Mouse (Mus musculus) kidney, postnatal 0 days (tissue): ENCODE results near the gene Ddx50. TPM values are rescaled to one million over a fixed set of nuclear protein-coding genes. Genes with fewer than 3 reads are reported as not detected.
"Not testable (repeated sequence)": the region's sequence is repeated elsewhere in the genome, so short reads cannot be mapped to it uniquely, and the experiment has no call there.

ENCODE experiments used
- ATAC-seq: fragments of 200-750 bp; cut with Nextera tagmentation; replicated peaks from 2 replicates; pipeline ENCODE4 v1.8.0; 2017; ENCODE audit warnings: low read depth, moderate number of reproducible peaks, moderate TSS enrichment, moderate library complexity; ENCODE audit not compliant: low FRiP score
- DNase-seq: peaks from one replicate; pipeline ENCODE4 v3.0.0-alpha.2; 2016; ENCODE audit warnings: low spot score
- H3K27ac ChIP-seq: fragments of 300-500 bp; sonication (generic); 2 replicates; pipeline ENCODE4 v1.5.1; 2014; ENCODE audit warnings: mild to moderate bottlenecking
- H3K27me3 ChIP-seq: fragments of 300-500 bp; sonication (generic); 2 replicates; pipeline ENCODE4 v1.6.1; 2014; ENCODE audit warnings: low read length, mixed read lengths; ENCODE audit not compliant: insufficient read depth
- H3K36me3 ChIP-seq: fragments of 300-500 bp; sonication (generic); 2 replicates; pipeline ENCODE4 v1.6.1; 2014; ENCODE audit warnings: low read length, mixed read lengths; ENCODE audit not compliant: insufficient read depth
- H3K4me1 ChIP-seq: fragments of 300-500 bp; sonication (generic); replicated peaks from 2 replicates; pipeline ENCODE4 v1.6.1; 2014; ENCODE audit warnings: antibody characterized with exemption, low read length, mixed read lengths; ENCODE audit not compliant: insufficient read depth
- H3K4me2 ChIP-seq: fragments of 300-500 bp; sonication (generic); 2 replicates; pipeline ENCODE4 v1.6.1; 2014; ENCODE audit warnings: mild to moderate bottlenecking, low read length, moderate library complexity, mixed read lengths
- H3K4me3 ChIP-seq: fragments of 300-500 bp; sonication (generic); replicated peaks from 2 replicates; pipeline ENCODE4 v1.5.1; 2014; ENCODE audit warnings: low read depth, low read length
- H3K9ac ChIP-seq: fragments of 300-500 bp; sonication (generic); 2 replicates; pipeline ENCODE4 v1.6.1; 2014; ENCODE audit warnings: low read depth, low read length
- H3K9me3 ChIP-seq: fragments of 300-500 bp; sonication (generic); replicated peaks from 2 replicates; pipeline ENCODE4 v1.6.1; 2016; ENCODE audit warnings: low read length, inconsistent platforms, mixed read lengths
- CTCF ChIP-seq: IDR thresholded peaks from 2 replicates; pipeline ENCODE4 v1.5.1; 2016; ENCODE audit warnings: antibody characterized with exemption, low read depth, mild to moderate bottlenecking, moderate library complexity
- WGBS: fragments of 180-500 bp; shearing (Covaris S2); extraction: QIAGEN DNeasy Blood & Tissue Kit; methylation state at CpG from one replicate; pipeline ENCODE4 v1.1.7; 2014; 5-methylcytosine and 5-hydroxymethylcytosine counted together
- polyA plus RNA-seq: library from polyadenylated mRNA; unstranded; fragments of >200 nt; fragmentation: Nextera tagmentation; extraction: Ambion mirVana; gene quantifications from 2 replicates; pipeline ENCODE4 v1.2.1, GENCODE M21; 2015

The Ddx50 gene
- polyA plus RNA-seq, 1 experiment from 2014 or later, result 107 TPM

DNA sequence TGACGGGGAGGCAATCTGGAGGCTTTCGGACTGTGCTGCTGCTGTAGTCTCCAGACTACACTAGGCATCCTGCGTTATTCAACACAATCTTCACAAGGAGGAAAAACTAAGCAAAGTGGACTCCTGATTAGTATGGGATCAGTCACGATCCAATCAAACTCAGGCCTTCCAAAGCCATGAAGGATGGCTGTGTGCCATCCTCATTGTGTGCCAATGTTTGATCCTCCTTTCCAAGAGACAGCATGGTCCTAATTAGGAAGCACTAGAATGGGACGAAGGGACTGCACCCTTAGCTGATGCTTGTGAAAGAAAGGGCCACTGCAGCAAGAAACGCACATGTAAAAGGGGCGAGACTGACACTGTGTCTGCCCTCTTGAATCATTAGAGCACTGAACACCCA, 58.5 kb downstream of the Ddx50 start:
- Histone ChIP-seq H3K9ac (no peak overlapping the region), H3K9me3 (no peaks in the 10 kb centered on the region), H3K27ac (no peak overlapping the region), H3K4me1 (no peaks in the 10 kb centered on the region), H3K4me2 (no peak overlapping the region), H3K36me3 (peaks cover 50% of the 10 kb centered on the region), H3K4me3 (no peak overlapping the region), H3K27me3 (no peaks in the 10 kb centered on the region)
- DNase-seq (no peak), ATAC-seq (no peak)
- TF ChIP-seq CTCF, result no peak
- WGBS, result 90% methylated on average over 7 of the region's 7 CpGs

- Histone ChIP-seq H3K4me2 (no peak overlapping the region), H3K9ac (no peak overlapping the region), H3K9me3 (no peaks in the 10 kb centered on the region), H3K27me3 (no peaks in the 10 kb centered on the region), H3K4me1 (no peaks in the 10 kb centered on the region), H3K4me3 (no peak overlapping the region), H3K27ac (no peak overlapping the region), H3K36me3 (peaks cover 63% of the 10 kb centered on the region)
- 33% methylated on average over 6 of the region's 6 CpGs for WGBS
- ATAC-seq, result no peak; the same call in 1 of the 2 replicates
- TF ChIP-seq CTCF, result peak; percentile 98
- DNase-seq, result peak; percentile 96
These were observed 60.8 kb downstream of the Ddx50 start for GRCm38 (mm10) chr10:62590200-62590599.

GRCm38 (mm10) chr10:62588616-62589015, 62.4 kb downstream of the Ddx50 start:
- no peak for TF ChIP-seq CTCF
- Histone ChIP-seq H3K27ac (no peak overlapping the region), H3K9ac (no peak overlapping the region), H3K36me3 (peaks cover 68% of the 10 kb centered on the region), H3K9me3 (no peaks in the 10 kb centered on the region), H3K27me3 (no peaks in the 10 kb centered on the region), H3K4me2 (no peak overlapping the region), H3K4me3 (no peak overlapping the region), H3K4me1 (no peaks in the 10 kb centered on the region)
- no peak for DNase-seq
- 54% methylated on average over 4 of the region's 4 CpGs for WGBS
- ATAC-seq, result no peak

- H3K9ac ChIP-seq, result no peak overlapping the region
- H3K9me3 ChIP-seq, result no peaks in the 10 kb centered on the region
- DNase-seq (no peak), ATAC-seq (no peak)
- TF ChIP-seq CTCF, result no peak
- no peaks in the 10 kb centered on the region for H3K27me3 ChIP-seq
- H3K4me1 ChIP-seq, result no peaks in the 10 kb centered on the region
- no peak overlapping the region for H3K4me2 ChIP-seq
- WGBS, result 81% methylated on average over 1 of the region's 1 CpGs
- peaks cover 62% of the 10 kb centered on the region for H3K36me3 ChIP-seq
- no peak overlapping the region for H3K4me3 ChIP-seq
- H3K27ac ChIP-seq, result no peak overlapping the region
These were observed 67.8 kb downstream of the Ddx50 start for GRCm38 (mm10) chr10:62583245-62583644.

DNA sequence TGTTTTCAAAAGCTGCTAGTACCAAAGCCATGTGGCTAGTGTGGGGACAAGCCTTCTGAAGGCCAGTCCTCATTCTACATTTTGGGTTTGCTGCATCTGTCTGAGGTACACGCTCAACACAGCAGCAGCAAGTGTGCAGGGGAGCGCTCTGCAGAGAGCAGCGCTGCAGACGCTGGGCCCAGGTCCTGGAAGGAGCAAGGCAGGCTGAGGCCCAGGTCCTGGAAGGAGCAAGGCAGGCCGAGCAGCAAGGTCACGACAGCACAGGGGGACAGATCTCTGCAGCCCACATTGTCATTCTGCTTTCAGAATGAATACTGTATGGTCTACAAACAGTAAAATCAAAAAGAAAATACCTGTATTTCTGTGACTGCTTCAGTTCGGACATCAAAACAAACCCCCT, 68.3 kb downstream of the Ddx50 start:
- no peak for TF ChIP-seq CTCF
- Histone ChIP-seq H3K27ac (no peak overlapping the region), H3K9me3 (no peaks in the 10 kb centered on the region), H3K4me1 (0 out of 2 replicates have a peak, but pooled peaks cover under 1% of the 10 kb centered on the region), H3K4me3 (no peak overlapping the region), H3K4me2 (no peak overlapping the region), H3K9ac (no peak overlapping the region), H3K36me3 (peaks cover 57% of the 10 kb centered on the region), H3K27me3 (no peaks in the 10 kb centered on the region)
- WGBS, result 84% methylated on average over 7 of the region's 7 CpGs
- no peak for ATAC-seq
- DNase-seq, result no peak

GRCm38 (mm10) chr10:62582263-62582662, 68.8 kb downstream of the Ddx50 start:
- DNase-seq (no peak), ATAC-seq (no peak)
- no peaks in the 10 kb centered on the region for H3K9me3 ChIP-seq
- peaks cover 52% of the 10 kb centered on the region for H3K36me3 ChIP-seq
- no peak overlapping the region for H3K27ac ChIP-seq
- no peak overlapping the region for H3K4me2 ChIP-seq
- no peak for TF ChIP-seq CTCF
- 87% methylated on average over 17 of the region's 17 CpGs for WGBS
- H3K4me3 ChIP-seq, result no peak overlapping the region
- H3K4me1 ChIP-seq, result 0 out of 2 replicates have a peak, but pooled peaks cover 3% of the 10 kb centered on the region
- H3K27me3 ChIP-seq, result no peaks in the 10 kb centered on the region
- no peak overlapping the region for H3K9ac ChIP-seq

DNA sequence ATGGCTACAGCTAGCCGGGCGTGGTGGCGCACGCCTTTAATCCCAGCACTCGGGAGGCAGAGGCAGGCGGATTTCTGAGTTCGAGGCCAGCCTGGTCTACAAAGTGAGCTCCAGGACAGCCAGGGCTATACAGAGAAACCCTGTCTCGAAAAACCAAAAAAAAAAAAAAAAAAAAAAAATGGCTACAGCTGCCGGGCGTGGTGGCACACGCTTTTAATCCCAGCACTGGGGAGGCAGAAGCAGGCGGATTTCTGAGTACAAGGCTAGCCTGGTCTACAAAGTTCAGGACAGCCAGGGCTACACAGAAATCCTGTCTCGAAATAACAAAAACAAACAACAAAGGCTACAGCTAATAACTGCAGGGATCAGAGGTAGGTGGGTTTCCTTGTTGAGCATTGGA, 71.9 kb downstream of the Ddx50 start:
- ATAC-seq, H3K9me3 ChIP-seq: not testable (repeated sequence)
- H3K36me3 ChIP-seq, result peaks cover 36% of the 10 kb centered on the region

More for the DNA sequence above, 71.9 kb downstream of the Ddx50 start:
- H3K4me2 ChIP-seq, H3K4me1 ChIP-seq, H3K4me3 ChIP-seq, DNase-seq, H3K9ac ChIP-seq, H3K27ac ChIP-seq, H3K27me3 ChIP-seq: not testable (repeated sequence)
- WGBS, result 92% methylated on average over 12 of the region's 13 CpGs
